Mouse (Mus musculus): ENCODE data around the gene Rrp9. TPM values are rescaled to one million over a fixed set of nuclear protein-coding genes. Genes with fewer than 3 reads are reported as not detected.

Rrp9 gene
- total RNA-seq, 1 experiment: 187 TPM

DNA sequence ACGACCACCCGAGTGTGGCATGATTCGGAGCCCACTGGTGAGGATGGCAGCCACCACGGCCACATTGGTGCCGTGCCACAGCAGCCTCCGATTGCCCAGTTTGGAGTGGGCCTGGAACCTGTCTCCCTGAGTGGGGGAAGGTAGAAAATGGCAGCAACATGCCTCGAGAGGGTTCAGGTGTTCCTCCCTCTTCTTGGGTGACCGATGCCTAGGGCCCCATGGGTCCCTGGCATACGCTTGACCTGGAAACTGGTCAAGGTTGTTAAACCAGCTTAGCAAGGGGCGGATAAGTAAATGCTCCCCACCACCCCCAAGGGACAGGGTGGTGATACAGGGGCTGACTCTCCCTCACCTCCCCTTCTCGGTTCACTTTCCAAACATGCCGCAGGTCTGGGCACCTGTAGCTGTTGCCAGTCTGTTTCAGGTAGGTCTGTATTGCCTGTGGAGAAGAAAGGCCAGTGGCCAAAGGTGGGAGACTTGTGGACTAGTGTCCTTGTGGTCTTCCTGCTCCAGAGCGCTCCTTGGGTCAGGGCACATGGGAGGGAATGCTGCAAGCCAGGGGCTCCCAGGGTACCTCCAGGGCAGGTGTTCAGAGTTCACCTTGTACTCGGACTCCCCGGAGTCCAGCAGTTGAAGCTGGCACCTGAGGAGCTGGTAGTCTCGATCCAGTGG, 2.5 kb upstream of the Rrp9 start:
- DNase-seq (ENCODE audit: low read depth, low spot score): no peak
- no peaks in the 10 kb centered on the region for H3K9me3 ChIP-seq (ENCODE audit: control insufficient read depth, insufficient read depth, low read depth, low read length)
- no peaks in the 10 kb centered on the region for H3K36me3 ChIP-seq (ENCODE audit: control insufficient read depth, insufficient read depth, low read length, poor library complexity, severe bottlenecking)
- no peak overlapping the region for H3K4me3 ChIP-seq (ENCODE audit: insufficient read depth in 1 of 2, low read depth in 1 of 2, low read length in 2 of 2, poor library complexity in 1 of 2, severe bottlenecking in 1 of 2)
- no peak overlapping the region for H3K27ac ChIP-seq (ENCODE audit: insufficient read depth, low read depth, low read length, poor library complexity, severe bottlenecking)
- peaks cover 5 to 30% of the 10 kb centered on the region in 2 experiments; a peak in 2 of 4 replicates for H3K4me1 ChIP-seq (ENCODE audit: control insufficient read depth in 2 of 2, insufficient read depth in 2 of 2, low read length in 2 of 2, poor library complexity in 1 of 2)
- no peak overlapping the region for H3K9ac ChIP-seq (ENCODE audit: insufficient read depth, low read depth, low read length, poor library complexity, severe bottlenecking)
- no peak for TF ChIP-seq HCFC1 (IDR thresholded peaks at IDR 0.05; ENCODE audit: borderline replicate concordance, insufficient read depth, low read length)
- no peak for TF ChIP-seq CHD2 (IDR thresholded peaks at IDR 0.05; ENCODE audit: low read depth, low read length)
- TF ChIP-seq MAFK (IDR thresholded peaks at IDR 0.05; ENCODE audit: insufficient read depth, low read depth, low read length): no peak
- TF ChIP-seq ZNF384 (IDR thresholded peaks at IDR 0.05; ENCODE audit: low read depth, low read length): no peak
- TF ChIP-seq ZC3H11A (IDR thresholded peaks at IDR 0.05; ENCODE audit: borderline replicate concordance, low read depth, low read length): no peak
- in situ Hi-C loops (cut with MboI; ENCODE audit: low sequenced_read_pairs in 2 of 2, unreplicated experiment in 2 of 2): no loop called here

DNA sequence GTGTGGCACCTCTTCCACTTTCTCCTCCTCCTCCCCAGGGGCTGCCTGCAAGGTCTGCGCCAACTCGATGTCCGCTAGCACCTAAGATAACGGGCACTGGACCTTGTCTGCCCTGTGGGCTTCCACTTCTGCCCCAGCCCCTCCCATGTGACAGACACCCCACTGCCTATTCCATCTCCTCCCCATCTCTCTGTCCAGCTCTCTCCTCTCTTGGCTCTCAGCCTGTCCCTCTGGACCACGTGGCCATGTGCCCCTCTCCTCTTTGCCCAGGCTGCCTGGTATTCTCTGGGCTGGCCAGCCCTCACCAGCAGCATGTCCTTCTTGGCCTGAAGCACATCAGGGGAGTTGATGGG, 2.0 kb upstream of the Rrp9 start:
- no peak overlapping the region for H3K9ac ChIP-seq (ENCODE audit: insufficient read depth, low read depth, low read length, poor library complexity, severe bottlenecking)
- DNase-seq (ENCODE audit: low read depth, low spot score): no peak
- no peaks in the 10 kb centered on the region; the same call in 1 of the 2 replicates for H3K36me3 ChIP-seq (ENCODE audit: control insufficient read depth, insufficient read depth, low read length, poor library complexity, severe bottlenecking)
- no peak overlapping the region for H3K4me3 ChIP-seq (ENCODE audit: insufficient read depth in 1 of 2, low read depth in 1 of 2, low read length in 2 of 2, poor library complexity in 1 of 2, severe bottlenecking in 1 of 2)
- H3K27ac ChIP-seq (ENCODE audit: insufficient read depth, low read depth, low read length, poor library complexity, severe bottlenecking): no peak overlapping the region
- H3K4me1 ChIP-seq (ENCODE audit: control insufficient read depth in 2 of 2, insufficient read depth in 2 of 2, low read length in 2 of 2, poor library complexity in 1 of 2): peaks cover 5 to 30% of the 10 kb centered on the region in 2 experiments; a peak in 2 of 4 replicates
- in situ Hi-C loops (cut with MboI; ENCODE audit: low sequenced_read_pairs in 2 of 2, unreplicated experiment in 2 of 2): no loop called here
- no peaks in the 10 kb centered on the region for H3K9me3 ChIP-seq (ENCODE audit: control insufficient read depth, insufficient read depth, low read depth, low read length)
- no peak for TF ChIP-seq ZC3H11A (IDR thresholded peaks at IDR 0.05; ENCODE audit: borderline replicate concordance, low read depth, low read length)
- TF ChIP-seq MAFK (IDR thresholded peaks at IDR 0.05; ENCODE audit: insufficient read depth, low read depth, low read length): no peak
- no peak for TF ChIP-seq CHD2 (IDR thresholded peaks at IDR 0.05; ENCODE audit: low read depth, low read length)
- TF ChIP-seq ZNF384 (IDR thresholded peaks at IDR 0.05; ENCODE audit: low read depth, low read length): no peak
- TF ChIP-seq HCFC1 (IDR thresholded peaks at IDR 0.05; ENCODE audit: borderline replicate concordance, insufficient read depth, low read length): no peak

- Histone ChIP-seq H3K36me3 (ENCODE audit: control insufficient read depth, insufficient read depth, low read length, poor library complexity, severe bottlenecking) (peaks cover 2% of the 10 kb centered on the region), H3K4me1 (ENCODE audit: control insufficient read depth in 2 of 2, insufficient read depth in 2 of 2, low read length in 2 of 2, poor library complexity in 1 of 2) (peaks cover 5 to 27% of the 10 kb centered on the region in 2 experiments; a peak in 2 of 4 replicates), H3K9ac (ENCODE audit: insufficient read depth, low read depth, low read length, poor library complexity, severe bottlenecking) (no peak overlapping the region; the same call in 1 of the 2 replicates), H3K27ac (ENCODE audit: insufficient read depth, low read depth, low read length, poor library complexity, severe bottlenecking) (no peak overlapping the region), H3K9me3 (ENCODE audit: control insufficient read depth, insufficient read depth, low read depth, low read length) (no peaks in the 10 kb centered on the region), H3K4me3 (ENCODE audit: insufficient read depth in 1 of 2, low read depth in 1 of 2, low read length in 2 of 2, poor library complexity in 1 of 2, severe bottlenecking in 1 of 2) (peak overlapping the region; percentile 31 to 42; a peak in 2 of 4 replicates)
- in situ Hi-C loops (cut with MboI; ENCODE audit: low sequenced_read_pairs in 2 of 2, unreplicated experiment in 2 of 2): no loop called here
- DNase-seq (ENCODE audit: low read depth, low spot score): no peak
- TF ChIP-seq MAFK (IDR thresholded peaks at IDR 0.05; ENCODE audit: insufficient read depth, low read depth, low read length): no peak
- no peak for TF ChIP-seq ZNF384 (IDR thresholded peaks at IDR 0.05; ENCODE audit: low read depth, low read length)
- no peak for TF ChIP-seq ZC3H11A (IDR thresholded peaks at IDR 0.05; ENCODE audit: borderline replicate concordance, low read depth, low read length)
- TF ChIP-seq HCFC1 (IDR thresholded peaks at IDR 0.05; ENCODE audit: borderline replicate concordance, insufficient read depth, low read length): no peak; the same call in 1 of the 2 replicates
- TF ChIP-seq CHD2 (IDR thresholded peaks at IDR 0.05; ENCODE audit: low read depth, low read length): no peak
Observed at GRCm38 (mm10) chr9:106474456-106474855, 1.3 kb upstream of the Rrp9 start.

DNA sequence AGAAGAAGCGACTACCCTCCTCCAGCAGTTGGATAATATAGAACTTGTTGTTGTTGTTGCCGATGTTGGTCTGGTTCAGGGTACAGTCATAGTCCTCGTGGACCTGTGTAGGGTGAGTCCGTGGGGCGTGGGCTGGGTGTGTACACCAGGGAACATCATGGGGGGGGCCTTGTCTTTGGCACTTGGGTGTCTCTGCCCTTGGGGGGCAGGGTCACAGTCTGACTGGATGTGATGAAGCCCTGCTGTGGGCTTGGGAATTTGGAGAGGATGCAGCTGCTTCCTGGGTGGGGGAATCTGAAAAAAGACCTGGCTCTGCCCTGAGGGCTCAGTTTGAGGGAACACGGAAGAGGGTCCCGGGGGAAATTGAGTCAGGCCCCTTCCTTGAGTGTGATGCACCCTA, 717 bp upstream of the Rrp9 start:
- Histone ChIP-seq H3K4me1 (ENCODE audit: control insufficient read depth in 2 of 2, insufficient read depth in 2 of 2, low read length in 2 of 2, poor library complexity in 1 of 2) (peaks cover 5 to 24% of the 10 kb centered on the region in 2 experiments; a peak in 2 of 4 replicates), H3K27ac (ENCODE audit: insufficient read depth, low read depth, low read length, poor library complexity, severe bottlenecking) (no peak overlapping the region), H3K9me3 (ENCODE audit: control insufficient read depth, insufficient read depth, low read depth, low read length) (no peaks in the 10 kb centered on the region), H3K4me3 (ENCODE audit: insufficient read depth in 1 of 2, low read depth in 1 of 2, low read length in 2 of 2, poor library complexity in 1 of 2, severe bottlenecking in 1 of 2) (peak overlapping the region; percentile 27 to 31; a peak in 3 of 4 replicates), H3K9ac (ENCODE audit: insufficient read depth, low read depth, low read length, poor library complexity, severe bottlenecking) (no peak overlapping the region), H3K36me3 (ENCODE audit: control insufficient read depth, insufficient read depth, low read length, poor library complexity, severe bottlenecking) (peaks cover 7% of the 10 kb centered on the region)
- in situ Hi-C loops (cut with MboI; ENCODE audit: low sequenced_read_pairs in 2 of 2, unreplicated experiment in 2 of 2): no loop called here
- DNase-seq (ENCODE audit: low read depth, low spot score): no peak
- TF ChIP-seq ZC3H11A (IDR thresholded peaks at IDR 0.05; ENCODE audit: borderline replicate concordance, low read depth, low read length) (no peak), ZNF384 (IDR thresholded peaks at IDR 0.05; ENCODE audit: low read depth, low read length) (no peak), HCFC1 (IDR thresholded peaks at IDR 0.05; ENCODE audit: borderline replicate concordance, insufficient read depth, low read length) (no peak), MAFK (IDR thresholded peaks at IDR 0.05; ENCODE audit: insufficient read depth, low read depth, low read length) (no peak), CHD2 (IDR thresholded peaks at IDR 0.05; ENCODE audit: low read depth, low read length) (no peak)

All from ES-E14 (cell line).